Mouse (Mus musculus): ENCODE measurements around the gene 6820408C15Rik.

- no peak for TF ChIP-seq POLR2A (IDR thresholded peaks at IDR 0.05; ENCODE audit: control insufficient read depth, extremely low read depth, insufficient read depth, low read length, poor library complexity)
- TF ChIP-seq CTCF (IDR thresholded peaks at IDR 0.05; ENCODE audit: borderline replicate concordance, control insufficient read depth, extremely low read depth, insufficient read depth, low read length, poor library complexity) = no peak
Observed at GRCm38 (mm10) chr2:152459241-152459640, 43.9 kb downstream of the 6820408C15Rik start.

Data from thymus, adult 2 months (tissue).